Mouse (Mus musculus) megakaryocyte, embryonic 14.5 days (primary cell): ENCODE measurements around the gene Syt1.

Experiments used
- FLI1 ChIP-seq: IDR thresholded peaks from 2 replicates; pipeline ENCODE4 v1.6.1; 2012; ENCODE audit warnings: low read length, inconsistent platforms, mixed read lengths
- GATA1 ChIP-seq: IDR thresholded peaks from 3 replicates; pipeline ENCODE4 v1.6.1; 2012; ENCODE audit warnings: mixed read lengths, low read length, inconsistent platforms, borderline replicate concordance

DNA sequence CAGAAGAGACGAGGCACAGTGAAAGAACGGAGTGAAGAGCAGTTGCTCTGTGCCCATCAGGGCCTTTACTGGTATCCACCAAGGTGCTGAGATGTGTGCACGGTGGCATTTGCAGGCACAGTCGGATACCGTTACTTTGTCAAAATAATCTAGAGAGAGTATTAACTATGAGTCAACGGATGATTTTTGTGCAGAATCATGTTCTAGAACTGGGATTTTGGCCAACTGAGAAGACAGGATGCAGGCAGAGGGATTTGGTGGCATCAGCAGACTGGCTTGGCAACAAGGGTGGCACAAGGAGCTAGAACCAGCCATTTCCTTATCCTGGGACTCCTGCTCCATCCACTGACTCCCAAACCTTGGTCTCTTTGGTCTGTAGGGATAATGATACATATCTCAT is 443.3 kb downstream of the Syt1 start:
- TF ChIP-seq GATA1, result no peak
- TF ChIP-seq FLI1, result no peak
